Mouse (Mus musculus) stomach, postnatal 0 days (tissue): Measurements from ENCODE around the gene Ctr9.

Source experiments
- CTCF ChIP-seq: IDR thresholded peaks from 2 replicates; pipeline ENCODE4 v1.5.1; 2016; ENCODE audit warnings: antibody characterized with exemption, low read depth, mild to moderate bottlenecking, moderate library complexity
- EP300 ChIP-seq: optimal IDR thresholded peaks from 2 replicates; pipeline ENCODE3; 2016; ENCODE audit warnings: antibody characterized with exemption

- TF ChIP-seq EP300 (no peak), CTCF (no peak)
Measured at GRCm38 (mm10) chr7:111015731-111016130, 13.0 kb upstream of the Ctr9 start.
